Mouse (Mus musculus): Measurements from ENCODE around the gene Ece1. TPM values are rescaled to one million over a fixed set of nuclear protein-coding genes. Genes with fewer than 3 reads are reported as not detected.
A peak's percentile ranks its signal among the peaks of the same experiment; 100 is the strongest.

The Ece1 gene
- total and polyA plus RNA-seq, 3 experiments: 25.3 to 43.8 TPM; not detected in 1

DNA sequence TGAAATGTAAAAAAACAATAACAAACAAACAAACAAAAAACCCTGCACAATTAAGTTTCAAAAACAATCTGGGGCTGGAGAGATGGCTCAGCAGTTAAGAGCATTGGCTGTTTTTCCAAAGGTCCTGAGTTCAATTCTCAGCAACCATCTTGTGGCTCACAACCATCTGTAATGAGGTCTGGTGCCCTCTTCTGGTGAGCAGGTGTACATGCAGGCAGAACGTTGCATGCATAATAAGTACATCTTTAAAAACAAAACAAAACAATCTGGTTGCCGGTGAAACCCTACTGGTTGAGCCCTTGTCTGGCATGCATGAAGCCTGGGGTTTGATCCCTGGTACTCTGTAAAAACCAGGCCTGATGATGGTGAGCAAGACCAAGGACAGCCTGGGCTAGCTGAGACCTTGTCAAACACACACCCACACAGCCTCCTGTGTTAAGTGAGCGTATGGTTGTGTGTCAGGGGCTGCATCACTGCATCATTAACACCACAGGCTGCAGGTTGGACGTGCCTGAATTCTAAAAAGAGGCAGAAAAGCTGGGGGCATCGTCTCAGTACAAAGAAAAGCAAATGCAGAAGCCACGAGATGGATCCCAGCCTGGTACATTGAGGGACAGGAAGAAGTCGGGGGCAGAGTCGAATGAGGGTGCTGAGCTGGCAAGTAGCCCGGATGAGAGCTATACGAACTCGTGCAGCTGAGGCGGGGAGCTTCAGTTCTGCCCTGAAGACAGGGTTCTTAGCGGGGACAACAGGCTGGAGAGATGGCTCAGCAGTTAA, 98.0 kb downstream of the Ece1 start:
- H3K36me3 ChIP-seq (ENCODE audit: control insufficient read depth in 1 of 2, insufficient read depth in 2 of 2, low read length in 2 of 2): peaks cover 0 to 1% of the 10 kb centered on the region in 2 experiments; a peak in 2 of 4 replicates
- H3K27ac ChIP-seq (ENCODE audit: control insufficient read depth, low read depth, low read length): peak overlapping the region; percentile 80
- H3K4me3 ChIP-seq (ENCODE audit: control insufficient read depth in 1 of 2, insufficient read depth in 1 of 2, low read depth in 2 of 2, low read length in 2 of 2): peak overlapping the region; percentile 34 to 48
- peak overlapping the region; percentile 48 for H3K9ac ChIP-seq (ENCODE audit: control insufficient read depth, low read depth, low read length, poor library complexity, severe bottlenecking)
- no peaks in the 10 kb centered on the region for H3K79me2 ChIP-seq (ENCODE audit: control insufficient read depth, insufficient read depth, low read length, poor library complexity)
- no peaks in the 10 kb centered on the region for H3K27me3 ChIP-seq (ENCODE audit: control insufficient read depth in 1 of 2, insufficient read depth in 2 of 2, low read length in 2 of 2)
- H3K4me1 ChIP-seq (ENCODE audit: control insufficient read depth in 1 of 2, insufficient read depth in 2 of 2, low read length in 2 of 2): peaks cover 2 to 18% of the 10 kb centered on the region in 2 experiments; a peak in 3 of 4 replicates
- no peaks in the 10 kb centered on the region for H3K9me3 ChIP-seq (replicated peaks; ENCODE audit: insufficient read depth, low read length)
- peak; percentile 83 for DNase-seq (ENCODE audit: low read depth, low spot score)
- TF ChIP-seq EP300 (IDR thresholded peaks at IDR 0.05; ENCODE audit: low read depth in 1 of 2, low read length in 2 of 2): no peak
- TF ChIP-seq TAL1 (IDR thresholded peaks at IDR 0.05; ENCODE audit: low read length): no peak
- 0 out of 2 replicates have a peak, but pooled peaks have one; percentile 13 for TF ChIP-seq RCOR1 (IDR thresholded peaks at IDR 0.05; ENCODE audit: low read depth, low read length)
- peak; percentile 23; the same call in 1 of the 2 replicates for TF ChIP-seq MAX (IDR thresholded peaks at IDR 0.05; ENCODE audit: low read length)
- TF ChIP-seq SMC3 (IDR thresholded peaks at IDR 0.05; ENCODE audit: low read depth, low read length): peak; percentile 40
- TF ChIP-seq ETS1 (IDR thresholded peaks at IDR 0.05; ENCODE audit: low read depth, low read length): no peak
- 0 out of 2 replicates have a peak, but pooled peaks have one; percentile 8 for TF ChIP-seq MXI1 (IDR thresholded peaks at IDR 0.05; ENCODE audit: low read depth, low read length)
- no peak for TF ChIP-seq USF2 (IDR thresholded peaks at IDR 0.05; ENCODE audit: borderline replicate concordance in 1 of 2, insufficient read depth in 1 of 2, low read depth in 1 of 2, low read length in 2 of 2)
- no peak for TF ChIP-seq TBP (IDR thresholded peaks at IDR 0.05; ENCODE audit: low read depth, low read length)
- peak; percentile 51 to 55 (median 54) for TF ChIP-seq CTCF (IDR thresholded peaks at IDR 0.05 in 2 of 3, conservative IDR thresholded peaks at IDR 0.05 in 1 of 3; ENCODE audit: control insufficient read depth in 1 of 3, insufficient read depth in 1 of 3, low read depth in 2 of 3, low read length in 3 of 3, poor library complexity in 1 of 3, severe bottlenecking in 1 of 3)
- 0 out of 2 replicates have a peak, but pooled peaks have one; percentile 18 for TF ChIP-seq ZC3H11A (IDR thresholded peaks at IDR 0.05; ENCODE audit: low read depth, low read length)
- peak; percentile 16 for TF ChIP-seq RAD21 (IDR thresholded peaks at IDR 0.05; ENCODE audit: low read depth, low read length)

DNA sequence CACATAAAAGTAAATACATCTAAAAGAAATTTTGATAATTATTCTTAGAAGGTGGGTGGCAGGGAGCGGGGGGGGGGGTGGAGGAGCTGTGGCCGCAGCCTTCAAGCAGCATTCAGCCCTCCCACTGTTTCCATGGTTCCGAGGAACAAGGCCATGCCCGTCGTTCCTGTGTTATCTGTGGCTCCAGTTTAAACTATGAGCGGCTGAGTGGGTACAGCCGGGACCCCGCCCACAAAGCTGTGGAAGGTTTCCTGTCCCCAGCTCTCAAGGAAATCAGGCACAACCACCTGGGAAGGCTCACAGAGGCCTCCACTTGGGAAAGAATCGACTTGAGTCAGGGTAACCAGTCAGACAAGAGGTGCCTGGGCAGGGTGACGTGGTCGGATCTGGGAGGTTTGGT, 98.7 kb downstream of the Ece1 start:
- no peaks in the 10 kb centered on the region for H3K27me3 ChIP-seq (ENCODE audit: control insufficient read depth in 1 of 2, insufficient read depth in 2 of 2, low read length in 2 of 2)
- no peaks in the 10 kb centered on the region for H3K79me2 ChIP-seq (ENCODE audit: control insufficient read depth, insufficient read depth, low read length, poor library complexity)
- H3K36me3 ChIP-seq (ENCODE audit: control insufficient read depth in 1 of 2, insufficient read depth in 2 of 2, low read length in 2 of 2): peaks cover 0 to 1% of the 10 kb centered on the region in 2 experiments; a peak in 2 of 4 replicates
- no peak for TF ChIP-seq ZMIZ1 (IDR thresholded peaks at IDR 0.05; ENCODE audit: low read depth, low read length)
- no peak for TF ChIP-seq USF2 (IDR thresholded peaks at IDR 0.05; ENCODE audit: borderline replicate concordance in 1 of 2, insufficient read depth in 1 of 2, low read depth in 1 of 2, low read length in 2 of 2)
- TF ChIP-seq TCF12 (IDR thresholded peaks at IDR 0.05; ENCODE audit: low read depth, low read length): 0 out of 2 replicates have a peak, but pooled peaks have one; percentile 4
- peak; percentile 41 for TF ChIP-seq TAL1 (IDR thresholded peaks at IDR 0.05; ENCODE audit: low read length)
- peak; percentile 88 for DNase-seq (ENCODE audit: low read depth, low spot score)
- no peaks in the 10 kb centered on the region for H3K9me3 ChIP-seq (replicated peaks; ENCODE audit: insufficient read depth, low read length)
- H3K27ac ChIP-seq (ENCODE audit: control insufficient read depth, low read depth, low read length): peak overlapping the region; percentile 80
- peak overlapping the region; percentile 48 for H3K9ac ChIP-seq (ENCODE audit: control insufficient read depth, low read depth, low read length, poor library complexity, severe bottlenecking)
- H3K4me1 ChIP-seq (ENCODE audit: control insufficient read depth in 1 of 2, insufficient read depth in 2 of 2, low read length in 2 of 2): peaks cover 2 to 11% of the 10 kb centered on the region in 2 experiments; a peak in 2 of 4 replicates
- peak overlapping the region; percentile 34 to 48 for H3K4me3 ChIP-seq (ENCODE audit: control insufficient read depth in 1 of 2, insufficient read depth in 1 of 2, low read depth in 2 of 2, low read length in 2 of 2)
